Mouse (Mus musculus) embryonic fibroblast, embryonic 13.5 days (primary cell): Measurements from ENCODE around the gene Olfr1279.

Experiments
- CTCF ChIP-seq: IDR thresholded peaks from 2 replicates; pipeline ENCODE4 v1.5.1; 2011; ENCODE audit warnings: mild to moderate bottlenecking, control low read depth, low read length, moderate library complexity, borderline replicate concordance; ENCODE audit not compliant: insufficient read depth
- POLR2A ChIP-seq: IDR thresholded peaks from 2 replicates; pipeline ENCODE4 v1.6.1; 2011; ENCODE audit warnings: low read depth, mild to moderate bottlenecking, control low read depth, low read length, moderate library complexity

GRCm38 (mm10) chr2:111254216-111254615 lies 46.2 kb upstream of the Olfr1279 start, which contains the start of gene Olfr1276:
- no peak for TF ChIP-seq CTCF
- no peak for TF ChIP-seq POLR2A
